Mouse (Mus musculus) lung, postnatal 0 days (tissue): Measurements from ENCODE around the gene Mlx.

Experiments
- CTCF ChIP-seq: IDR thresholded peaks from 2 replicates; pipeline ENCODE4 v1.5.1; 2016; ENCODE audit warnings: antibody characterized with exemption, mild to moderate bottlenecking
- EP300 ChIP-seq: IDR thresholded peaks from 2 replicates; pipeline ENCODE4 v1.6.1; 2016; ENCODE audit warnings: antibody characterized with exemption, mild to moderate bottlenecking, control low read depth

DNA sequence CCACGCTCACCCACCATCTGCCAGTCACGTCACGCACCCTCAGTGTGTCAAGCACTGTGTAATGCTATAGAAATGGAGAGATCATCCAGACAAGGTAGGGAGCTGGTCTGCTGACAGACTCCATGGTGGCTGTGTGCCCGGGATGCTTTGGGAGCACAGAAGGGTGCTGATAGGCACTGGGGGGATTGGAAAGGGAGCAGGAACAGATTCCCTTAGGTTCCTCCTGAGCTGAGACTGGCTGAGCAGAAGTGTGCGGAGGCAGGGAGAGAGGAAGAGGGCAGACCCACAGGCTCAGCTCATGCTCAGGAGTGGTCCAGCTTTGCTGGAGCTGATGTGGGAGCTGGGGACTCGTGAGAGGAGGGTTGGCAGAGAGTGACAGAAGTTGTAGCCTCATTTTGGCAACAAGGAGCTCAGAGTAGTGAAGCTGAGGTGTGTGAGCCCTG is 36.0 kb upstream of the Mlx start:
- TF ChIP-seq EP300 (no peak), CTCF (no peak)
